Mouse (Mus musculus) neural tube, embryonic 11.5 days (tissue): ENCODE data around the gene Cyp2d26. TPM values are rescaled to one million over a fixed set of nuclear protein-coding genes. Genes with fewer than 3 reads are reported as not detected.

Source experiments
- ATAC-seq: fragments of 200-750 bp; cut with Nextera tagmentation; 2 replicates; pipeline ENCODE4 v1.8.0; 2017; ENCODE audit warnings: moderate number of reproducible peaks, mild to moderate bottlenecking, moderate TSS enrichment, moderate library complexity; ENCODE audit not compliant: insufficient read depth, low FRiP score, low TSS enrichment
- DNase-seq: peaks from one replicate; pipeline ENCODE4 v3.0.0-alpha.2; 2015; ENCODE audit warnings: low spot score
- H3K27ac ChIP-seq: fragments of 300-500 bp; sonication (generic); 2 replicates; pipeline ENCODE4 v1.5.1; 2014; ENCODE audit warnings: low read depth, mild to moderate bottlenecking, low read length
- H3K27me3 ChIP-seq: fragments of 300-500 bp; sonication (generic); 2 replicates; pipeline ENCODE4 v1.6.1; 2014; ENCODE audit warnings: mild to moderate bottlenecking, low read length, mixed read lengths; ENCODE audit not compliant: control insufficient read depth, insufficient read depth
- H3K36me3 ChIP-seq: fragments of 300-500 bp; sonication (generic); 2 replicates; pipeline ENCODE4 v1.6.1; 2014; ENCODE audit warnings: mild to moderate bottlenecking, low read length, moderate library complexity, mixed read lengths; ENCODE audit not compliant: control insufficient read depth, insufficient read depth
- H3K4me1 ChIP-seq: fragments of 300-500 bp; sonication (generic); 2 replicates; pipeline ENCODE4 v1.6.1; 2014; ENCODE audit warnings: low read length, mixed read lengths; ENCODE audit not compliant: control insufficient read depth, insufficient read depth
- H3K4me2 ChIP-seq: fragments of 300-500 bp; sonication (generic); 2 replicates; pipeline ENCODE4 v1.6.1; 2014; ENCODE audit warnings: low read depth, mild to moderate bottlenecking, moderate library complexity
- H3K4me3 ChIP-seq: fragments of 300-500 bp; sonication (generic); 2 replicates; pipeline ENCODE4 v1.5.1; 2014; ENCODE audit warnings: low read depth, low read length
- H3K9ac ChIP-seq: fragments of 300-500 bp; sonication (generic); 2 replicates; pipeline ENCODE4 v1.6.1; 2014; ENCODE audit warnings: mild to moderate bottlenecking, low read length
- H3K9me3 ChIP-seq: fragments of 300-500 bp; sonication (generic); 2 replicates; pipeline ENCODE4 v1.6.1; 2016; ENCODE audit warnings: low read length; ENCODE audit not compliant: control insufficient read depth
- WGBS: fragments of 180-500 bp; shearing (Covaris S2); extraction: QIAGEN DNeasy Blood & Tissue Kit; methylation state at CpG from one replicate; pipeline ENCODE4 v1.1.7; 2014; 5-methylcytosine and 5-hydroxymethylcytosine counted together
- polyA plus RNA-seq: library from polyadenylated mRNA; unstranded; fragments of >200 nt; fragmentation: Nextera tagmentation; extraction: Ambion mirVana; gene quantifications from 2 replicates; pipeline ENCODE4 v1.2.1, GENCODE M21; 2014

The Cyp2d26 gene
- polyA plus RNA-seq, 1 experiment from 2014 or later: not detected

GRCm38 (mm10) chr15:82810556-82810955 is 16.5 kb upstream of the Cyp2d26 start:
- H3K4me2 ChIP-seq: no peak overlapping the region
- no peaks in the 10 kb centered on the region for H3K36me3 ChIP-seq
- ATAC-seq: no peak
- WGBS: 88% methylated on average over 1 of the region's 1 CpGs
- DNase-seq: no peak
- no peaks in the 10 kb centered on the region; the same call in 1 of the 2 replicates for H3K4me1 ChIP-seq
- H3K4me3 ChIP-seq: no peak overlapping the region
- H3K27ac ChIP-seq: no peak overlapping the region
- H3K27me3 ChIP-seq: no peaks in the 10 kb centered on the region
- no peak overlapping the region for H3K9ac ChIP-seq
- no peaks in the 10 kb centered on the region for H3K9me3 ChIP-seq

GRCm38 (mm10) chr15:82809511-82809910 is 15.4 kb upstream of the Cyp2d26 start:
- no peak overlapping the region for H3K4me3 ChIP-seq
- H3K9me3 ChIP-seq: no peaks in the 10 kb centered on the region
- DNase-seq: no peak
- ATAC-seq: no peak
- H3K27me3 ChIP-seq: no peaks in the 10 kb centered on the region
- H3K27ac ChIP-seq: no peak overlapping the region
- WGBS: 76% methylated on average over 6 of the region's 6 CpGs
- no peaks in the 10 kb centered on the region; the same call in 1 of the 2 replicates for H3K4me1 ChIP-seq
- H3K4me2 ChIP-seq: no peak overlapping the region
- no peak overlapping the region for H3K9ac ChIP-seq
- no peaks in the 10 kb centered on the region for H3K36me3 ChIP-seq

- ATAC-seq (no peak), DNase-seq (no peak)
- Histone ChIP-seq H3K4me2 (no peak overlapping the region), H3K27ac (0 out of 2 replicates have a peak overlapping the region, but pooled peaks have one; percentile 5), H3K27me3 (no peaks in the 10 kb centered on the region), H3K9ac (no peak overlapping the region), H3K9me3 (no peaks in the 10 kb centered on the region), H3K4me3 (no peak overlapping the region), H3K4me1 (no peaks in the 10 kb centered on the region; the same call in 1 of the 2 replicates), H3K36me3 (no peaks in the 10 kb centered on the region)
- whole genome bisulfite sequencing: 66% methylated on average over 5 of the region's 5 CpGs
These were observed 13.1 kb upstream of the Cyp2d26 start for GRCm38 (mm10) chr15:82806969-82807763.

- Histone ChIP-seq H3K27me3 (no peaks in the 10 kb centered on the region), H3K36me3 (no peaks in the 10 kb centered on the region), H3K9me3 (no peaks in the 10 kb centered on the region), H3K4me2 (no peak overlapping the region), H3K4me1 (no peaks in the 10 kb centered on the region; the same call in 1 of the 2 replicates), H3K4me3 (no peak overlapping the region), H3K9ac (no peak overlapping the region), H3K27ac (no peak overlapping the region)
- WGBS: 71% methylated on average over 5 of the region's 5 CpGs
- ATAC-seq: no peak
- peak; percentile 80 for DNase-seq
These were observed 10.9 kb upstream of the Cyp2d26 start for GRCm38 (mm10) chr15:82804708-82805639.

GRCm38 (mm10) chr15:82795936-82796440 is 1.9 kb upstream of the Cyp2d26 start:
- H3K4me3 ChIP-seq: no peak overlapping the region
- WGBS: 78% methylated on average over 3 of the region's 3 CpGs
- H3K9ac ChIP-seq: no peak overlapping the region
- H3K4me2 ChIP-seq: no peak overlapping the region
- no peak for ATAC-seq
- no peaks in the 10 kb centered on the region for H3K27me3 ChIP-seq
- H3K4me1 ChIP-seq: no peaks in the 10 kb centered on the region
- DNase-seq: no peak
- no peaks in the 10 kb centered on the region for H3K36me3 ChIP-seq
- no peak overlapping the region for H3K27ac ChIP-seq
- no peaks in the 10 kb centered on the region for H3K9me3 ChIP-seq

GRCm38 (mm10) chr15:82793868-82794267 is 226 bp downstream of the Cyp2d26 start:
- no peak overlapping the region for H3K4me2 ChIP-seq
- H3K9me3 ChIP-seq: no peaks in the 10 kb centered on the region
- 88% methylated on average over 6 of the region's 6 CpGs for WGBS
- H3K36me3 ChIP-seq: no peaks in the 10 kb centered on the region
- DNase-seq (no peak), ATAC-seq (no peak)
- H3K4me1 ChIP-seq: no peaks in the 10 kb centered on the region
- H3K27me3 ChIP-seq: no peaks in the 10 kb centered on the region
- H3K27ac ChIP-seq: no peak overlapping the region
- H3K9ac ChIP-seq: no peak overlapping the region
- H3K4me3 ChIP-seq: no peak overlapping the region

- no peak overlapping the region for H3K27ac ChIP-seq
- H3K9ac ChIP-seq: no peak overlapping the region
- no peak overlapping the region for H3K4me3 ChIP-seq
- no peaks in the 10 kb centered on the region for H3K4me1 ChIP-seq
- no peak for ATAC-seq
- no peaks in the 10 kb centered on the region for H3K27me3 ChIP-seq
- H3K4me2 ChIP-seq: no peak overlapping the region
- no peak for DNase-seq
- no peaks in the 10 kb centered on the region for H3K9me3 ChIP-seq
- H3K36me3 ChIP-seq: no peaks in the 10 kb centered on the region
- WGBS: 80% methylated on average over 1 of the region's 1 CpGs
These were observed 640 bp downstream of the Cyp2d26 start for GRCm38 (mm10) chr15:82793454-82793853.

GRCm38 (mm10) chr15:82792566-82792965 is 1.5 kb downstream of the Cyp2d26 start:
- no peak for DNase-seq
- WGBS: 91% methylated on average over 11 of the region's 11 CpGs
- H3K9me3 ChIP-seq: no peaks in the 10 kb centered on the region
- H3K27me3 ChIP-seq: no peaks in the 10 kb centered on the region
- H3K9ac ChIP-seq: no peak overlapping the region
- ATAC-seq: no peak
- H3K27ac ChIP-seq: no peak overlapping the region
- no peaks in the 10 kb centered on the region for H3K36me3 ChIP-seq
- H3K4me3 ChIP-seq: no peak overlapping the region
- no peaks in the 10 kb centered on the region for H3K4me1 ChIP-seq
- H3K4me2 ChIP-seq: no peak overlapping the region
